Mouse (Mus musculus) hindbrain, postnatal 0 days (tissue): ENCODE measurements around the gene Csnk1g1. TPM values are rescaled to one million over a fixed set of nuclear protein-coding genes. Genes with fewer than 3 reads are reported as not detected.

ENCODE experiments used
- ATAC-seq: fragments of 200-750 bp; cut with Nextera tagmentation; 2 replicates; pipeline ENCODE4 v1.8.0; 2017; ENCODE audit warnings: mild to moderate bottlenecking, moderate TSS enrichment, moderate library complexity
- DNase-seq: peaks from one replicate; pipeline ENCODE4 v3.0.0-alpha.2; 2015; ENCODE audit warnings: low spot score
- H3K27ac ChIP-seq: fragments of 300-500 bp; sonication (generic); 2 replicates; pipeline ENCODE4 v1.5.1; 2014; ENCODE audit warnings: mild to moderate bottlenecking
- H3K27me3 ChIP-seq: fragments of 300-500 bp; sonication (generic); 2 replicates; pipeline ENCODE4 v1.6.1; 2014; ENCODE audit warnings: low read length, mixed read lengths; ENCODE audit not compliant: insufficient read depth
- H3K36me3 ChIP-seq: fragments of 300-500 bp; sonication (generic); 2 replicates; pipeline ENCODE4 v1.6.1; 2014; ENCODE audit warnings: low read length, mixed read lengths; ENCODE audit not compliant: insufficient read depth
- H3K4me1 ChIP-seq: fragments of 300-500 bp; sonication (generic); 2 replicates; pipeline ENCODE4 v1.6.1; 2014; ENCODE audit warnings: antibody characterized with exemption, low read length, mixed read lengths; ENCODE audit not compliant: insufficient read depth
- H3K4me2 ChIP-seq: fragments of 300-500 bp; sonication (generic); 2 replicates; pipeline ENCODE4 v1.6.1; 2014; ENCODE audit warnings: low read depth, mild to moderate bottlenecking, low read length, moderate library complexity, mixed read lengths
- H3K4me3 ChIP-seq: fragments of 300-500 bp; sonication (generic); 2 replicates; pipeline ENCODE4 v1.5.1; 2014; ENCODE audit warnings: low read length
- H3K9ac ChIP-seq: fragments of 300-500 bp; sonication (generic); replicated peaks from 2 replicates; pipeline ENCODE4 v1.6.1; 2014; ENCODE audit warnings: mild to moderate bottlenecking, low read length, moderate library complexity, mixed read lengths
- H3K9me3 ChIP-seq: fragments of 300-500 bp; sonication (generic); 2 replicates; pipeline ENCODE4 v1.6.1; 2016; ENCODE audit warnings: low read length, mixed read lengths
- CTCF ChIP-seq: IDR thresholded peaks from 2 replicates; pipeline ENCODE4 v1.5.1; 2016; ENCODE audit warnings: antibody characterized with exemption, control low read depth, low read depth
- WGBS: fragments of 180-500 bp; shearing (Covaris S2); extraction: QIAGEN DNeasy Blood & Tissue Kit; methylation state at CpG from one replicate; pipeline ENCODE4 v1.1.7; 2014; 5-methylcytosine and 5-hydroxymethylcytosine counted together
- polyA plus RNA-seq: library from polyadenylated mRNA; unstranded; fragments of >200 nt; fragmentation: Nextera tagmentation; extraction: Ambion mirVana; gene quantifications from 2 replicates; pipeline ENCODE4 v1.2.1, GENCODE M21; 2015
- total RNA-seq: library from RNA; depleted of rRNA; stranded (reverse); fragments of >200 nt; gene quantifications from 2 replicates; pipeline ENCODE4 v1.2.3, GENCODE M21; 2014

The Csnk1g1 gene
- total and polyA plus RNA-seq, 2 experiments from 2014 or later: 18.2 to 28.9 TPM

GRCm38 (mm10) chr9:66078072-66078471, 169.3 kb downstream of the Csnk1g1 start:
- Histone ChIP-seq H3K4me1 (no peaks in the 10 kb centered on the region), H3K27me3 (no peaks in the 10 kb centered on the region), H3K4me2 (0 out of 2 replicates have a peak overlapping the region, but pooled peaks have one; percentile 21), H3K9me3 (no peaks in the 10 kb centered on the region), H3K36me3 (no peaks in the 10 kb centered on the region), H3K4me3 (no peak overlapping the region), H3K27ac (peak overlapping the region; percentile 64), H3K9ac (0 out of 2 replicates have a peak overlapping the region, but pooled peaks have one; percentile 3)
- no peak for DNase-seq
- WGBS: 71% methylated on average over 3 of the region's 3 CpGs
- no peak for TF ChIP-seq CTCF
- ATAC-seq: no peak

GRCm38 (mm10) chr9:66078493-66078892, 169.8 kb downstream of the Csnk1g1 start:
- peak overlapping the region; percentile 64 for H3K27ac ChIP-seq
- 0 out of 2 replicates have a peak overlapping the region, but pooled peaks have one; percentile 3 for H3K9ac ChIP-seq
- WGBS: 13% methylated on average over 14 of the region's 14 CpGs
- peak; percentile 22; the same call in 1 of the 2 replicates for TF ChIP-seq CTCF
- H3K4me3 ChIP-seq: no peak overlapping the region
- no peaks in the 10 kb centered on the region for H3K4me1 ChIP-seq
- peak; percentile 51 for DNase-seq
- 0 out of 2 replicates have a peak overlapping the region, but pooled peaks have one; percentile 21 for H3K4me2 ChIP-seq
- no peaks in the 10 kb centered on the region for H3K27me3 ChIP-seq
- no peaks in the 10 kb centered on the region for H3K9me3 ChIP-seq
- ATAC-seq: peak; percentile 67
- H3K36me3 ChIP-seq: no peaks in the 10 kb centered on the region

DNA sequence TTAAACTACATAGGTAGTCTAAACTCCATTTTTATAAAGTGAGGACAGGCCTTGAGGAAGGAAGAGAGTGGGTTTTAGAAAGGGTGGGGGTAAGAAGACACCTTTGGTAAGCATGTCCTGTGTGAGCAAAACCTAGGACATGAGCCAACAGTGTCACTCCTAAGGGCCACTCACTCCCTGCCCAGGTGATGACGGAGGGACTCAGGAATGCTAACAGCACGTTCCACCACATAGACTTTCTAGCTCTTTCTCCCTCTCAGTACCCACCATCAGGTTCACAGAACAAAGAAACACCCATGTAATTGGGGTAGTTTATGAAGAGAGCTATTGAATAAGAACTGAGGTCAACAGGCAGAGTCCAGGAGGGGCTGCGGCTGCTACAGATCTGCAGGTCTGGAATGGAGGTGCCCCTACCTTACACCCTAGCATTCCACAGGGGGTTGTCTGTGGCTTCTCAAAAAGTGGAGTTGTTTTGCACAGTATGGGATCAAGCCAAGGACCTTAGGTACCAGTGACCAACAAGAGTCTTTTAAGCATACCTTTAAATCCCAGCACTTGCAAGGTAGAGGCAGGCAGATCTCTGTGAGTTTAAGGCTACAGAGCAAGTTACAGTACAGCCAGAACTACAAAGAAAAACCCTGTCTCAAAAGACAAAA, 172.2 kb downstream of the Csnk1g1 start:
- no peak overlapping the region for H3K27ac ChIP-seq
- ATAC-seq (no peak), DNase-seq (no peak)
- 78% methylated on average over 3 of the region's 3 CpGs for WGBS
- no peaks in the 10 kb centered on the region for H3K9me3 ChIP-seq
- TF ChIP-seq CTCF: no peak
- no peaks in the 10 kb centered on the region for H3K36me3 ChIP-seq
- H3K27me3 ChIP-seq: no peaks in the 10 kb centered on the region
- no peak overlapping the region for H3K9ac ChIP-seq
- H3K4me1 ChIP-seq: no peaks in the 10 kb centered on the region
- H3K4me3 ChIP-seq: no peak overlapping the region
- no peak overlapping the region for H3K4me2 ChIP-seq

GRCm38 (mm10) chr9:66081999-66082398, 173.3 kb downstream of the Csnk1g1 start:
- Histone ChIP-seq H3K4me3 (no peak overlapping the region), H3K9ac (no peak overlapping the region), H3K27me3 (no peaks in the 10 kb centered on the region), H3K4me2 (no peak overlapping the region), H3K9me3 (no peaks in the 10 kb centered on the region), H3K27ac (no peak overlapping the region), H3K4me1 (no peaks in the 10 kb centered on the region), H3K36me3 (0 out of 2 replicates have a peak, but pooled peaks cover 2% of the 10 kb centered on the region)
- WGBS: 84% methylated on average over 4 of the region's 4 CpGs
- ATAC-seq (no peak), DNase-seq (no peak)
- no peak for TF ChIP-seq CTCF

- DNase-seq (peak; percentile 19), ATAC-seq (peak; percentile 38; the same call in 1 of the 2 replicates)
- TF ChIP-seq CTCF: no peak
- Histone ChIP-seq H3K27me3 (no peaks in the 10 kb centered on the region), H3K9me3 (no peaks in the 10 kb centered on the region), H3K4me1 (no peaks in the 10 kb centered on the region), H3K4me3 (no peak overlapping the region), H3K27ac (no peak overlapping the region), H3K36me3 (peaks cover 21% of the 10 kb centered on the region), H3K4me2 (no peak overlapping the region), H3K9ac (no peak overlapping the region)
- WGBS: 53% methylated on average over 3 of the region's 3 CpGs
Measured at GRCm38 (mm10) chr9:66084171-66084570, 175.4 kb downstream of the Csnk1g1 start.

DNA sequence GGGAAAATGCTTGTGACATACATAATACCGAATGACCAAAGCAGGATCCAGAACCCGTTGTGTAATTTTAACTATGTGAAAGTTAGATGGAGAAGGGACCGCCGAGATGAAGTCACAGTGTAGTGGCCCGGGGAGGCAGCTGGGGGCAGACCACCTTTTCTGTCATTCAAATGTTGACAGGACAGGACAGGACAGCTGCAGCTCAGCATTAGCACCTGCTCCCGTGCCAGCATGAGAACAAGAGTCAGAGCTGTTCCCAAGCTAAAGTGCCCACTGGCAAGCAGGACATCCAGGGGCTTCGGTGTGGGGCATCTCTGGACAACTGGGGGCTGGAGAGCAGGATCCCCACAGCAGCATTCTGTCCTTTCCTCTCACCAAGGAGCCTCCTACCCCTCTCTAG, 178.3 kb downstream of the Csnk1g1 start:
- H3K9ac ChIP-seq: no peak overlapping the region
- no peak overlapping the region for H3K27ac ChIP-seq
- no peak overlapping the region for H3K4me2 ChIP-seq
- peaks cover 29% of the 10 kb centered on the region for H3K36me3 ChIP-seq
- H3K4me3 ChIP-seq: no peak overlapping the region
- DNase-seq (no peak), ATAC-seq (no peak)
- H3K9me3 ChIP-seq: no peaks in the 10 kb centered on the region
- no peak for TF ChIP-seq CTCF
- H3K4me1 ChIP-seq: no peaks in the 10 kb centered on the region
- WGBS: 92% methylated on average over 7 of the region's 7 CpGs
- H3K27me3 ChIP-seq: no peaks in the 10 kb centered on the region

DNA sequence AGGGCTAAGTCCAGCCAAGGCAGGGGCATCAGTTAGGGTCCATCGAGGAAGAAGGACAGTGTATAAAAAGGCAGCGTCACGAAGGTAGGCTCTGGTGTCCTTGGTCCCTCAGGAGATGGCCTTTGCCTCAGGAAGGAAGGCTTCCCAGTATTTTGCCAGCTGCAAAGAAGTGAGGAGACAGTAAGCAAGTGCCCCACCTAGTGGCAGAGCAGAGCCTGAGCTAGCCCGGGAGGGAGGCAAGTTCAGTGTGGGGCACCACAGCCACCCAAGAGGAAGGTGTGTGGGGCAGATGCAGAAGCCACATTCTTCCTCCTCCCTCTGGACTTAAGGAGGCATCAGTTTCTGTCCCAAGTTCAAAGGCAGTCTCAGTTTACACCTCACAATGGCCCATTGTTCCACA, 179.7 kb downstream of the Csnk1g1 start:
- H3K27me3 ChIP-seq: no peaks in the 10 kb centered on the region
- H3K4me3 ChIP-seq: no peak overlapping the region
- TF ChIP-seq CTCF: peak; percentile 78
- ATAC-seq: no peak
- no peak overlapping the region for H3K27ac ChIP-seq
- peaks cover 42% of the 10 kb centered on the region for H3K36me3 ChIP-seq
- H3K4me2 ChIP-seq: no peak overlapping the region
- no peak overlapping the region for H3K9ac ChIP-seq
- H3K9me3 ChIP-seq: no peaks in the 10 kb centered on the region
- DNase-seq: peak; percentile 65
- 46% methylated on average over 4 of the region's 4 CpGs for WGBS
- H3K4me1 ChIP-seq: no peaks in the 10 kb centered on the region
